Comparison of ENCODE assay signal across 32 mouse cellular contexts in genomic region chr6:148439101-148439500, GRCm38 (mm10). TPM values are rescaled to one million over a fixed set of nuclear protein-coding genes. Genes with fewer than 3 reads are reported as not detected.
DNase-seq lines count a peak whose midpoint lies in the region; ATAC-seq lines count a peak whose summit lies in the region.
"Had no signal": no experiment of that assay in that cellular context is flagged by ENCODE, and none has a peak within 500 bp of the region (broad histone marks: within the 10 kb centered on the region; RNA-seq: fewer than 3 reads in every experiment).

No protein-coding gene starts in this region.

- no peak overlapping the region for H3K4me3 ChIP-seq in heart, embryonic 13.5 days
- H3K4me3 ChIP-seq in hindbrain, embryonic 13.5 days, result no peak overlapping the region
- H3K4me3 ChIP-seq: forebrain, embryonic 10.5 days; hindbrain, embryonic 10.5 days; midbrain, embryonic 15.5 days; myocyte; neural tube, embryonic 13.5 days; stomach, embryonic 15.5 days had no signal

- ATAC-seq in heart, embryonic 13.5 days (ENCODE audit: extremely low read depth, insufficient number of reproducible peaks, low FRiP score, low TSS enrichment), result no peak
- ATAC-seq in hindbrain, embryonic 13.5 days (ENCODE audit: low FRiP score), result no peak
- ATAC-seq: hindbrain, postnatal 0 days; intestine, embryonic 16.5 days; liver, postnatal 0 days; lung, postnatal 0 days; midbrain, embryonic 15.5 days; Patski had no signal

- H3K4me1 ChIP-seq in heart, embryonic 13.5 days, result peaks cover 51% of the 10 kb centered on the region
- H3K4me1 ChIP-seq in hindbrain, embryonic 13.5 days (replicated peaks), result peaks cover 20% of the 10 kb centered on the region

- no peak overlapping the region for H3K4me2 ChIP-seq in heart, embryonic 13.5 days
- no peak overlapping the region for H3K4me2 ChIP-seq in hindbrain, embryonic 13.5 days
- H3K4me2 ChIP-seq: liver, embryonic 11.5 days; midbrain, embryonic 15.5 days; neural tube, embryonic 13.5 days; stomach, embryonic 15.5 days had no signal

- WGBS in heart, embryonic 13.5 days, result 31% methylated on average over 4 of the region's 4 CpGs
- WGBS in hindbrain, embryonic 13.5 days, result 74% methylated on average over 4 of the region's 4 CpGs

- intact Hi-C loops in heart, postnatal 25 days (cut with DNase I), result no loop called here
- intact Hi-C loops in heart, postnatal 14 days (cut with DNase I), result no loop called here

- H3K27me3 ChIP-seq in heart, embryonic 13.5 days (replicated peaks), result peaks cover 29% of the 10 kb centered on the region
- H3K27me3 ChIP-seq in hindbrain, embryonic 13.5 days, result peaks cover 25% of the 10 kb centered on the region
- H3K27me3 ChIP-seq: CH12.LX had no signal

- H3K36me3 ChIP-seq in heart, embryonic 13.5 days, result no peaks in the 10 kb centered on the region
- H3K36me3 ChIP-seq in hindbrain, embryonic 13.5 days, result no peaks in the 10 kb centered on the region
- H3K36me3 ChIP-seq: forebrain, embryonic 10.5 days; G1E; hindbrain, embryonic 10.5 days; midbrain, embryonic 15.5 days; neural tube, embryonic 13.5 days; stomach, embryonic 15.5 days had no signal

- H3K27ac ChIP-seq in heart, embryonic 13.5 days (replicated peaks), result peak overlapping the region; percentile 24; the same call in 1 of the 2 replicates
- no peak overlapping the region for H3K27ac ChIP-seq in hindbrain, embryonic 13.5 days
- H3K27ac ChIP-seq: forebrain, embryonic 10.5 days; hindbrain, embryonic 10.5 days; hindbrain, postnatal 0 days; macrophage; midbrain, embryonic 15.5 days; neural tube, embryonic 13.5 days; stomach, embryonic 15.5 days had no signal

- H3K9me3 ChIP-seq in heart, embryonic 13.5 days, result no peaks in the 10 kb centered on the region
- no peaks in the 10 kb centered on the region for H3K9me3 ChIP-seq in hindbrain, embryonic 13.5 days
- H3K9me3 ChIP-seq: forebrain, embryonic 10.5 days; hindbrain, embryonic 10.5 days; midbrain, embryonic 15.5 days; neural tube, embryonic 13.5 days; stomach, embryonic 15.5 days had no signal

- peak overlapping the region; percentile 52; the same call in 1 of the 2 replicates for H3K9ac ChIP-seq in heart, embryonic 13.5 days
- H3K9ac ChIP-seq in hindbrain, embryonic 13.5 days, result no peak overlapping the region
- H3K9ac ChIP-seq: liver, postnatal 0 days; midbrain, embryonic 15.5 days; neural tube, embryonic 13.5 days; stomach, embryonic 15.5 days had no signal

- peak; percentile 95 for DNase-seq in heart, adult 11 months
- DNase-seq in heart, postnatal 25 days (ENCODE audit: low spot score), result no peak
- peak; percentile 58 for DNase-seq in gastrocnemius, postnatal 25 days
- peak; percentile 9 to 10 for DNase-seq in heart, postnatal 14 days
- DNase-seq in ovary, postnatal 14 days (ENCODE audit: low spot score), result no peak
- DNase-seq: B cell, adult 2 months; cerebellum, adult 11 months; cerebellum, postnatal 10 days; kidney, adult 9 months; kidney, postnatal 36 days; left cerebral cortex, postnatal 4 days; liver, postnatal 0 days; right cerebral cortex, adult 18-20 months; right cerebral cortex, postnatal 4 days; thymus, adult 18-20 months; thymus, postnatal 36 days had no signal

RNA-seq across cellular contexts. Expression of gene Tmtc1, which starts 5.1 kb away (rescaled TPM):
- total RNA-seq in heart, postnatal 25 days (2021), result 10 to 100 TPM; 90.6 to 92.3 TPM
- total RNA-seq in gastrocnemius, postnatal 25 days (2021), result 10 to 100 TPM; 64.0 to 64.8 TPM
- polyA plus RNA-seq in heart, embryonic 13.5 days (2015; fragmentation: Nextera tagmentation; extraction: Ambion mirVana), result 2.0 and 2.1 TPM in 2 replicates
- total RNA-seq in heart, postnatal 14 days (2021), result 10 to 100 TPM; 43.2 to 55.6 TPM
- 2.3 and 2.8 TPM in 2 replicates for polyA plus RNA-seq in hindbrain, embryonic 13.5 days (2015; fragmentation: Nextera tagmentation; extraction: Ambion mirVana)
- polyA plus RNA-seq: G1E, macrophage had no signal

Comparison
In these comparisons a context has a peak if more than half of its experiments do, and no peak if none do; other contexts are left out.
1. DNase-seq: peak in heart, adult 11 months (single experiment), gastrocnemius, postnatal 25 days (single experiment) and heart, postnatal 14 days (2 of 2); none in heart, postnatal 25 days (single experiment) and ovary, postnatal 14 days (single experiment).